Mouse (Mus musculus) spleen, postnatal 36 days (tissue): Measurements from ENCODE around the gene Sema6c.
"Not testable (repeated sequence)": the region's sequence is repeated elsewhere in the genome, so short reads cannot be mapped to it uniquely, and the experiment has no call there.

ENCODE experiments used
- DNase-seq, 2 experiments: peaks; one replicate each; pipeline ENCODE4 v3.0.0; 2022; ENCODE audit warnings: low spot score in 2 of 2, mixed read lengths in 1 of 2

Gene Sema6c

DNA sequence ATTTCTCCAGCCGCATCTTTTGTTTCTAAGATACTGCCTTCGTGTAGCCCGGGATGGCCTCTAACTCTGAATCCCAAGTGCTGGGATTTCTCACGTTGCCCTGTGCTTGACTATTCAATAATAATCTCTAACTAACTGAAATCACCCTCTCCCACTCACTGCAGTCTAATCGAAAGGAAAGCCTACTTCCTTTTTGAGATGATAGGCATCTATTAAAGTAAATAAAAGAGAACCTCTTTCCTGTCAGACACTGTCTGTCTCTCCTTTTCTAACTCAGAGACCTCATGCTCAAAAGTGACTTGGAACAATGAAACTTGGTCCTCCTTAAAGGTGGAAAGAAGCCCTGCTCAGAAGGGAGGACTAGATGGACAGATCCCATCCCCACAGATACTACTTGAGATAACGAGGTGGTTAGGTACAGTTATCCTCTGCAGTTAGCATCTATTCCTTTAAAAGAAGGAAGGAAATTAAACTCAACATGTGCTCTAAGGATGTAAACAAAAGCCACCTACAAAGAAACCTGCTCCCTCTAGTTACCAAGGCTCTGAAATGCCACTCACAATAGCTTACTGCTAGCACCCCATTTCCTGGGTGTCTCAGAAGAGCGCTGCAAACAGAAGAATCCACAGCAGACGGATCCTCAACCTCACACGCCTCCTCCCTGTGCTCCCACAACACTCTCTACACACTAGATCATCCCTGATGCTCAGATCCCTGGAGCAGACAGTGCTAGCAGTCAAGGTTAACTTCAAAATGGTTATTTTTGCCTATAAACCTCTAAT, 24.7 kb downstream of the Sema6c start:
- no peak for DNase-seq

DNA sequence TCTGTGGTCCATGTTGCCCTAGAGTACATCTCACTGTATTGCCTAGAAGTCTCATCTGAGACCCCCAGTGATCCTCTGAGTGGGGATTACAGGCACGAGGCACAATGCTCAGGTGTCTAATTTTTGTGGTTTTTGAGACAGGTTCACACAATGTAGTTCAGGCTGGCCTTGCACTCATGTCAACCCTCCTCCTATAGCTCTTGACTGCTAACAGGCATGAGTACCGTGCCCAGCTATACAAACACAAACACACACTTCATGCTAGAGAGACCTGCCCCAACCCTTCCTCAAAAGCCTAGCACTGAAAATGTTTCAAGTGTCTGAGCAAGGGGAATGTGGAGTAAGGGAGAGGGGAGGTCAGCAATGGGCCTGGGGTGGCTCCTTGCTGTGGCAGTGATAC, 25.8 kb downstream of the Sema6c start:
- no peak for DNase-seq

DNA sequence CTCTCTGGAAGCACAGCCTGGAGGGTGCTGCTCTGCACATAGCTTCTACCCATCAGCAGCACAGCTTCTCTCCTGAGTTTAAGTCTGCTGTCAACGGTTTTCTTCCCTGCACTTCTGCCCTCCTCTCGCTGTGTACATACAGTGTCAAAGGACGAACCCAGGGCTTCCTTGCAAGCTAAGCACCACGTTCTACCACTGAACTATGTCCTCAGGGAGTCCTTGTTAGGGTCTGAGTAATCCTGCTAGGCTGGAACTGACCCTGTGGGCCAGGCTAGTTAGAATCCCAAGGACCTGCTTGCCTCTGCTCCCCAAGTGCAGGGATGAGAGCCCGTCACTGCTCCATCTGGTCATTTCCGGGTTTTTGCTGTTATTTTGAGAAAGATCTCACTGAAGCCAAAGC, 26.6 kb downstream of the Sema6c start:
- no peak for DNase-seq

- no peak for DNase-seq
These were observed 34.5 kb downstream of the Sema6c start for GRCm38 (mm10) chr3:95194721-95195135.

DNA sequence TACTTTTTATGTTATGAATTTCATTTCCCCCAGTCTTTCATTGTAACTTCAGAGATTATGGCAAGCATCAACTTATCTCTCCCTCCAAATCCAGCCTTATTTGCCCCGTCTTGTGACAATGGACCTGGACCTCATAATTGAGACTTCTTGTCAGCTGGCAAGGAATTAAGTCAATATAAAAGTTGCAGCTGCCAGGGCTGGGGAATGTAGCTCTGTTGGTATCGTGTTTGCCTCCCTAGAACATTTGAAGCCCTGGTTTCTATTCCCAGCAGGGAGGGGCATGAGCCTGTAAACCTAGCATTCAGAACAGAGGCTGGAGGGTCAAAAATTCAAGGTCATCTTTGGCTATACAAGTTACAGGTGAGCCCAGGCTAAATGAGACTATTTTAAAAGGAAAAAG, 35.5 kb downstream of the Sema6c start:
- DNase-seq, result no peak

- no peak for DNase-seq
These were observed 38.8 kb downstream of the Sema6c start for GRCm38 (mm10) chr3:95199101-95199500.

DNA sequence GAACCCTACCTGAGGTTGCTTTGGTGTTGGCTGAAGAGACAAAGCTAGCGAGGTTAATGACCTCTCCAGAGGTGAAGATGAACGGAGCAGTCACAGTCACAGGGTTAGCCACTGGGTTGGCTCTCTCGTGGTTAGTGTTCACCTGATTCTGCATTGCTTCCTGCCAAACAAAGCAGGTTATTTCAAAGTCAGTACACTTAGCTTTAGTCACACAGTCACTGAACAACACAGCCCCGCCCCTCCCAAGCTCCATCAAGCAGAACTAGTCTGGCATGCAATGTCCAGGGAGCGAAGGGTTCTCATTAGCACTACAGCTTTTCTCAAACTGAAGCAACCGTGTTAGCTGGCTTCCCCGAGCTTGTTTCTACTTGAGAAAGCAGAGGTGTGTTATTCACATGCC, 39.9 kb downstream of the Sema6c start:
- no peak for DNase-seq

DNA sequence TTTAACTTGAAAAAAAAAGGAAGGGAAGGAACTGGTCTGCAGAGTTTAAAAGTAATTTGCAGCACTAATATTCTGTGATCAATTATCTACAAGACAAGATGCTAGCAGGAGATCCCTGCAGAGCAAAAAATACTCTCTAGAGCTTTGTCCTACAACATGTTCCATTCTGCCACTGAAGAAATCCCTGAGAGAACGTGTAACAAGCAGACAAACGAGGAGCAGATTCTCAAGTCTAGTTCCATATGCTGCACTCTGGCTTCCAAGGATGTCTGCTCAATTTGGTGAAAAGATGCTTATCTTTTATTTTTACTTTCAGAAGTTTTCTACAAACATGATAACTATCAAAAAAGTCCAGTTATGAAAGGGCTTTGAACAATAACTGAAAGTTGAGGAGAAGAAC, 40.3 kb downstream of the Sema6c start:
- DNase-seq, result no peak

DNA sequence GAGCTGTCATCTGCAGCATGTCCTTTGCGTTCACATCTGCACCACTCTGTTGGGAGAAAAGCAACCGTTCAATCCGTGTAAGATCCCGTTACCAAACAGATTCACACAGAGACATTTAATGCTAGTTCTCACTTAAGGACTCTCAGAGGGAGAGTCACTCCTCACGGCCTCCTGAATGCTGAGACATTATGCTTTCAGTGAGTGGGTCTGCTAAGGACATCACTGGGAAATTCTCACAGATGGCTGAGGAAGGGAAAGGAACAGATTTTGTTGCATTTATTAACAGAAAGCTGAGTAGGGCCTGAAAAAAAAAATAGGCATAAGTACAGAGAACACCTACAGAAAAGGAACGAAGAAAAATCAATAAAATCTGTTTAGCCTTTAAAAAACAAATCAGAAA, 43.6 kb downstream of the Sema6c start:
- no peak for DNase-seq

DNA sequence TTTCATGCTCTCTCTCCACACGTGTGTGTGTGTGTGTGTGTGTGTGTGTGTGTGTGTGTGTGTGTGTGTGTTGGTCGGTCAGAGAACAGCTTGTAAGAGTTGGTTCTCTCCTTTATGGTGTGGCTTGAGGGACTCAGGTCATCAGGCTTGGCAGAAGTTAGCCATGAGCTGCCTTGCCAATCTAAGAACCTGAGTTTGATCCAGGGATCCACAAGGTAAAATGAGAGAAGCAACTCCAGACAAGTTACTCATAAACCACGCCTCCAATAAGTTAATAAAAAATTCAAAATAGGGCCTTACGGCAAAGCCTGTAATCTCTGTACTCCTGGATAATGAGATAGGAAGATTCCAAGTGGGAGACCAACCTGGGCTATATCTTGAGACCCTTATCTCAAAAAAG, 48.0 kb downstream of the Sema6c start:
- no peak for DNase-seq

DNA sequence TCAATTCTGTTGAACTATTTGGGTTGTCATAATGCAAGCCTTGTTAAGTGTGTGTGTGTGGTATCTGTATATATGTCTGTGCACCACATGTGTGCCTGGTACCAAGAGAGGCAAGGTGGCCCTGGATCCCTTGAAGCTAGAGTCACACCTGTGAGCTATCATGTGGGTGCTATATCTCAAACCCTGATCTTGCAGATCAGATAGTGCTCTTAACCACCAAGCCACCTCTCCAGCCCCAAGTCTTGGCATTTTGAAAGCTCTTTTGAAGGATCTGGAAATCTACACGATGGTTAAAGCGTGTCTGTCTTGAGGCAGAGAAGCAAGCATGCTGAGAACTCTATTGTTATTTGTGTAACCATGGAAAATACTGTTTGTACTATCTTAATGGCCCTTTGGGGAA, 50.3 kb downstream of the Sema6c start:
- DNase-seq, result no peak

GRCm38 (mm10) chr3:95212889-95213608, 52.8 kb downstream of the Sema6c start:
- DNase-seq, result not testable (repeated sequence)

GRCm38 (mm10) chr3:95213609-95213975, 53.3 kb downstream of the Sema6c start:
- no peak for DNase-seq

GRCm38 (mm10) chr3:95216655-95217254, 56.5 kb downstream of the Sema6c start:
- DNase-seq, result no peak

- peak; percentile 94 for DNase-seq
These were observed 57.2 kb downstream of the Sema6c start, which contains the start of gene Gabpb2 for GRCm38 (mm10) chr3:95217255-95218134. TSS of gene Gabpb2 (minus strand) at chr3:95217916.

GRCm38 (mm10) chr3:95218466-95219137, 58.3 kb downstream of the Sema6c start:
- peak; percentile 38 to 64 for DNase-seq

DNA sequence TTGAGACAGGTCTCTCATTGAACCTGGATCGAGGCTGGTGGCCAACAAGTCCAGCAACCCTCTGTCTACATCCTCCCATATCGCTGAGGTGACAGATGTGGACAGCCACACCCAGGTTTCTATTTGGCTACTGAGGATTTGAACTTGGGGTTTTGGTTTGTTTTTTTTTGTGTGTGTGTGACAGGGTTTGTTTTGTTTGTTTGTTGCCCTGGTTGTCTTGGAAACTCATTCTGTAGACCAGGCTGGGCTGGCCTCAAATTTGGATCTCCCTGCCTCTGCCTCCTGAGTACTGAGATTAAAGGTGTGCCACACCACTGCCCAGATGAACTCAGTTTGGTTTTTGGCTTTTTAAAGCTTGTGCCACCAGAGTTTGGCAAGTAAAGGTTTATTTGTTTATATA, 62.8 kb downstream of the Sema6c start:
- DNase-seq, result no peak
